Mouse (Mus musculus): ENCODE measurements at regions not wholly inside any gene's neighbourhood (a gene's known extent, or its start where the extent isn't known, plus 50 kb on each side); places are given as distances from the start of the nearest gene placed in this dataset.

GRCm38 (mm10) chr14:9403688-9404087 lies 737.6 kb upstream of the 4930452B06Rik start:
- TF ChIP-seq POLR2A (IDR thresholded peaks at IDR 0.05; ENCODE audit: control insufficient read depth, extremely low read depth, insufficient read depth, low read length, poor library complexity) (no peak), CTCF (IDR thresholded peaks at IDR 0.05; ENCODE audit: borderline replicate concordance, control insufficient read depth, extremely low read depth, insufficient read depth, low read length, poor library complexity) (no peak)

All from thymus, adult 2 months (tissue).